Mouse (Mus musculus) liver, adult 2 months (tissue): Measurements from ENCODE around the gene Stx16.

Experiments used
- CTCF ChIP-seq: fragments of 200-500 bp; IDR thresholded peaks from 2 replicates; pipeline ENCODE4 v1.5.1; 2011; ENCODE audit warnings: low read depth, low read length, control low read depth
- POLR2A ChIP-seq: fragments of 200-500 bp; IDR thresholded peaks from 2 replicates; pipeline ENCODE4 v1.6.1; 2011; ENCODE audit warnings: low read length, control low read depth; ENCODE audit not compliant: insufficient read depth; ENCODE audit errors: extremely low read depth

GRCm38 (mm10) chr2:174077776-174078338 lies 1.7 kb downstream of the Stx16 start:
- TF ChIP-seq POLR2A (no peak), CTCF (no peak)
